Mouse (Mus musculus) erythroid progenitor cell, adult 5-6 weeks (primary cell): ENCODE results near the gene Cmtm6. TPM values are rescaled to one million over a fixed set of nuclear protein-coding genes. Genes with fewer than 3 reads are reported as not detected.
A peak's percentile ranks its signal among the peaks of the same experiment; 100 is the strongest.

ENCODE experiments used
- ATAC-seq: replicated peaks from 2 replicates; pipeline ENCODE4 v1.8.0; 2016; ENCODE audit warnings: moderate number of reproducible peaks, mild to moderate bottlenecking, moderate TSS enrichment, inconsistent platforms; ENCODE audit not compliant: poor library complexity, low FRiP score, severe bottlenecking
- total RNA-seq, 2 experiments: library from RNA; stranded (forward) in 1 of 2; stranded (reverse) in 1 of 2; fragments of 150-400 nt in 1 of 2; fragments of 186-747, 209-891 nt in 1 of 2; gene quantifications; 2 replicates each; pipeline versions ENCODE4 v1.2.3 to v1.2.4; 2015 to 2017; ENCODE audit warnings: low replicate concordance in 2 of 2

Cmtm6 gene
- total RNA-seq, 2 experiments from 2014 or later = 8.8 to 10.4 TPM

DNA sequence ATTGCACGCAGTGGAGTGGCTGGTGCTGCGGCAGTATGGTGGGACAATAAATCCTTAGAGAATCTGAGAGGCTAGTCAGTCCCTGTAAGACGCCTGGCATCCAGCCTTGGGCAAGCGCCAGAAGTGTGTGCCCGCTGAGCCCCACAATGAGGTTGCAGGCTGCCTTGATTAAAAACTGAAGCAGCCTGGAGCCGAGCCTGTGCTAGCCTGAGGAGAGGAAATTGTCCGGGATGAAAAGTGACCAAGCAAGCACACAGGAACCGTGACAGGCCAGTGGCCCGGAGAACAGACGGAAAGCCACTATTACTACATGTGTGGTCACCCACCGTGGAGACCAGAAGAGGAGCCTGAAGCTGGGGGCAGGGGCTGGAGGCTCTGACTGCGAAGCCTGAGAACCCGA, 36.1 kb downstream of the Cmtm6 start:
- ATAC-seq = no peak

- ATAC-seq = no peak
Measured at GRCm38 (mm10) chr9:114767507-114767906, 36.6 kb downstream of the Cmtm6 start.

DNA sequence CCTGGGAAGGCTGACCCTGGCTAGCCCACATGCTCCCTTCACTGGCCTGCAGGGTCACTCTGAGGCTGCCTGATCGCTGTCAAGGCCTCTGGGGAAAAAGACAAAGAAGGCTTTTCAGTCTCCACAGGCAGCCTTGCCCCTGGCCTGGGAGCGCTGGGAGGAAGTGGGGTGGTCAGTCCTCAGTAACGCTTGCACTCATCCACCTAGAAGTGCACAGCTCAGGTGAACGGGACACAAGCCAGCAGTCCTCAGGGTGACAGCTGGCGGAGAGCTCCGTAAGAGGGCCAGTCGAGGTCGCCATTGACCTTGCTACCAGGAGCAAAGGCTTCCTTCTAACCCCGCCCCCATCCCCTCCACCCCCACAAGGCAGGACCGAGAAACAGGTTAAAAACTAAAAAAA, 37.1 kb downstream of the Cmtm6 start:
- ATAC-seq = no peak

DNA sequence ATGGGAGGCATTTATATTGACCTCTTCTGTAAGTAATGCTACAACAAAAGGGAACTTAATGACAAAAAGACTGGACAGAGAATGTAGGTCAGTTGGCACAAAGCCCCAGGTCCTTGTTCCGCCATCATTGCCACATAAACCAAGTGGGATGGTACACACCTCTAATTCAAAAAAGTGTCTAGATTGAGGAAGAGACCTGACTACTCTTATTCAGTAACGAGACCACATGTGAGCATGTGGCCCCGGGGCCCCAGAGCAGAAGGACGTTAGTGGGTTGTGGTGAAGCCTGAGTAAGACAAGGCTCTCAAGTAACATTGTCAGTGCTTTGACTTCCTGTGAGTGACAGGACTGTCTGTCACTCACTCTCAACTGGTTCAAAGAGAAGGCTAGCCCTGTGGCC, 39.3 kb downstream of the Cmtm6 start:
- no peak for ATAC-seq

DNA sequence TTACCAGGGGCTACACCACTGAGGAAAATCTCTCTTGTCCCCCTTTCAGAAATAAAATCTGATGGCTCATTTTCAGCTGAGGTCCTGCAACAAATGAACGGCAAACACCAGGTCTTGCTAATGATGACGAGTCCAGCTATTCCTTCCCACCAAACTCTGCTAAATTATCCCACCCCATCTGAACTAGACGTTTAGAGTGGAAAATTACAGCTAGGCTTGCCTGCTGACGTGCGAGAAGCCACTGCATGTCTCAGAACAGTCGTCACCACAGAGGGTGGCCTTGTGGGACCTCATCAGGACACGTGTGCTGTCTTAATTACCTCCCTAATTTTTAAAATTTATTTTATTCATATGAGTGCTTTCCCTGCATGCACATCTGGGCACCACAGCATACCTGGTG, 40.6 kb downstream of the Cmtm6 start:
- no peak for ATAC-seq

DNA sequence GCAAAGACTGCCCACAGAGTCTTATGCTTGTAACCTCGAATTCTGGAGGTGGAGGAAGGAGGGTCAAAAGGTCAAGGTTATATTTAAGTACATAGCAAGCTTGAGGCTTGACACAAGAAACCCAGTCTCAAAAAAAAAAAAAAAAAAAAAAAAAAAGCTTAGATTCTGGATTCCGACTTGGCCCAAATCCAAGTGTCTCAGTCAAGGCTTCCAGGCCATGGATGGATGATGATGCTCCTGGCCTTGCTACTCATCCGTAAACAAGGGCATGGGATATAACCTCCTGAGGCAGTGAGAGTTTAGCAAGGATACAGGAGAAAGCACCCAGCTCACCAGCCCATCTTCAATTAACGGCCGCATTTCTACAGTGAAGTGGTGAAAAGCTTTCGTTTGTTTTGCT, 43.7 kb downstream of the Cmtm6 start:
- no peak for ATAC-seq

DNA sequence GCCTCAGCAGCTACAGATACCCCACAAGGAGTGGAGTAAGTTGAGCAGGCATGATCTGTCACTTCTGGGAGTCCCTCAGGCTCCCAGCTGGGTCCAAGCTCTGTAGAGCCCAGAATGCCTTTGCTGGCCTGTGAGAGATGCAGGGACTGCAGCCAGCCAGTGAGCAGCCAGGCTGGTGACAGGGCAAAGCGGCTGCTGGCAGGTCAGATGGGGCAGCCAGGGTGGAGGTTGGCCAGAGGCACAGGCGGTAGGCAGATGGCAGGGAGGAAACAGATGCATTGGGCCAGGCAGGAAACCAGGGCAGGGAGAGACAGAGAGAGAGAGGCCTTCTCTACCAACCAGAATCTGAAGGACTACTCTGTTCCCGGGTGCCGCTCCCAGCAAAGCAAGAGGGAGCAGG, 44.4 kb downstream of the Cmtm6 start:
- ATAC-seq = no peak

DNA sequence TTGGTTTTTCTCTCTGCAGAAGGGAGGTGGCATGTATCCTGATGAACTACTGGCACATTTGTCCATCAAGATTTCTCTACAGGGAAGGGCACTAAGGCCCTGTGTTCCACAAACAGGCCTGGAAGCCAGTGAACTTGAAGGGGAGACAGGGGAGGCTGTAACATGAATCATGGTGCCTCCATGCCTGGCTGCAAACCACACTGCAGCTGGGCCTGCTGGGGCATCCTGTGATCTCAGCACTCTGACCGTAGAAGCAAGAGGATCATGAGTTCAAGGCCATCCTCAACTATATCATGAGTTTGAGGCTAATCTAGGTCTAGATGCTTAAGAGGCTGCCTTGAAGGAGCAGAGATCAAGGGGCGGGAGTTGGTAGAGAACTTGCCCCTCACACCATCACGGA, 45.4 kb downstream of the Cmtm6 start:
- no peak for ATAC-seq

GRCm38 (mm10) chr9:114777178-114778046, 46.5 kb downstream of the Cmtm6 start:
- no peak for ATAC-seq

DNA sequence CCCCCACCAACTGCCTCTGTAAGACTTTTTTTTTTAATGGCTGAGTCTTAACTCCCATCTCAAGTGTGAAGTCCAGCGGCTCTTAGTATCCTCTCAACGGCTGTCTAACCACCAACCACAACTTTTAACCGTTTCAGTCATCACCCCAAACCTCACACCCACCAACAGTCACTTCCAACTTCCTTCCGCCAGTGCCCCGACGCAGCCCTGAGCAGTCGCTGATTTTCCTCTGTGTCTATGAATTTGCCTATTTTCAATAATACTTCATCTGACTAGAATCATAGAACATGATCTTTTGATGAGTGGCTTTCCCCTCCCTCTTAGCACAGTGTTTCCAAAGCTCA, 47.1 kb downstream of the Cmtm6 start:
- no peak for ATAC-seq

DNA sequence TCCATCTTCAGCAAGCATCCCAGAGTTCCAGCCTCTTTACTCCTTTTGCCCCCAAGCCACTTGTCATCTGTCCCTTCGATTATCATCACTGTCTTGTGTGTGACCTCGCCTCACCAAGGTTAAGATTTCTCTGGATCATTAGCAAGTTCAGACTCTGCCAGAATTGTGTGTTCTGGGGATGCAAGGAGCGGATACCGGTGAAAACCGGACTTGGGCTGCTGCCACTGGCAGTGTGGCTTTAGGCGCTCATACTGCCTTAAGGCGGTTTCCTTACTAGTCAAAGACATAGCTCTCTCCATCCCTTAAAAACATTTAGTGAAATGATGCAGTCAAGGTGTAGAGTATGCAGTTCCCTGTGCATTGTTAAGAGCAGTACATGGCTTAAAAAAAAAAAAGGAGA, 48.0 kb downstream of the Cmtm6 start:
- ATAC-seq = no peak

- no peak for ATAC-seq
Measured at GRCm38 (mm10) chr9:114779984-114780745, 49.2 kb downstream of the Cmtm6 start.

DNA sequence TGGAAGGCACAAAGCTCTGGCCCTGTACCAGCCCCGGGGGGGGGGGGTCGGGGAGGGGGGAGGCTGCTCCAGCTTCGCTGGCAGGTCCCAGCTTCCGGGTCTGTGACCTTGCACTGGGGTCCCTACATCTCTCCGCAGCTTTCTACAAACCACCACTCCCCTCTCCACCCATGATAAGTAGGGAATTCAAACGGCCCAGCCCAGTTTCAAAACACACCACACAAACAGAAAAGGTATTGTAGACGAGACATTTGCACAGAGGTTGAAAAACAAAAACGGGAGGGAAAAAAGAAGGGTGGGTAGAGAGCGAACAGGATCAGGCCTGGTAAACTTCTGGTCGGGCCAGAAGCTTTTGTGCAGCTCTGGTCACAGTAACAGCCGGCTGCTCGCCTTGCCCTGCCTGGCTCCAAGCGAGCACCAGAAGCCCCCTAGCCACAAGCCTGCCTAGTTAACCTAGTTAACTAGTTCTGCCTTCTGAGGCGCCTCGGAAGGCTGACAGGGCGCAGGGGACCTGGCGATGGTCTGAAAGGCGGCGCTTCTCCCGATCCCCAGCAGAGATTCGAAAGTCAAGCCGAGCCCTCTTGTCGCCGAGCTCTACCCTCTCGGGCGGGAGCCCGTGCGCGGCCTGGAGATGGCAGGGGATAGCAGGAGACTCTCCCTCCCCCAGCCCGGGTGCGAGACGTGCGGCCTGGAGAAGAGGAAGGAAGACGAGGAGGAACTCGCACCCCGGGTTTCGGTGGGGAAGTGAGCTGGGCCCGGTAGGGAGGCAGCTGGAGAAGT, 50.0 kb downstream of the Cmtm6 start:
- no peak for ATAC-seq

GRCm38 (mm10) chr9:114781526-114782212, 50.8 kb downstream of the Cmtm6 start, which contains the start of gene Cmtm7:
TSS of gene Cmtm7 (minus strand) at chr9:114781856.
- peak; percentile 74 for ATAC-seq

- ATAC-seq = no peak
Measured at GRCm38 (mm10) chr9:114785432-114786125, 54.7 kb downstream of the Cmtm6 start.

GRCm38 (mm10) chr9:114787134-114787533, 56.2 kb downstream of the Cmtm6 start:
- ATAC-seq = no peak

- ATAC-seq = no peak
Measured at GRCm38 (mm10) chr9:114787716-114788115, 56.8 kb downstream of the Cmtm6 start.

DNA sequence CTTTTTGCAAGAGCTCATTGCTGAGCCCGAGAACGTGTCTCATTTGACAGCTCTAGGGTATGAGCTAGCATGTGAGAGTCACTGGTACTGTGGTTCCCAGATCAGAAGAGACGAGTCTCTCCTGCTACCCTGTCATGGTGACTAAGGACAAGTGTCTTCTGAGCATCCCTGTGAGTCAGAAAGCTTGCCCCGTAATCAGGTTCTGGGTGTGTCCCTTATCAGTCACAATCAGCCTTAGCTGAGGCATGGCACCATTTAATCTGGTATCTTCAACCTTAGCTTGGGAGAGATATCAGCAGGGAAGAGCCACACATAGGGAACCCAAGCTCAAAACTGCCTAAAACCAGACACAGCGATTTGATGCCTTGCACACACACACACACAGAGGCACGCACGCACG, 57.8 kb downstream of the Cmtm6 start:
- ATAC-seq = no peak

- no peak for ATAC-seq
Measured at GRCm38 (mm10) chr9:114789557-114789956, 58.6 kb downstream of the Cmtm6 start.
